Comparison of ENCODE assay signal across 8 mouse cellular contexts in genomic region chr10:60002673-60003212, GRCm38 (mm10). TPM values are rescaled to one million over a fixed set of nuclear protein-coding genes. Genes with fewer than 3 reads are reported as not detected.
DNase-seq lines count a peak whose midpoint lies in the region; ATAC-seq and TF ChIP-seq lines count a peak whose summit lies in the region.

Ascc1 (plus strand) TSS chr10:60002805.
Anapc16 (minus strand) TSS chr10:60003135.

- peak within 1 kb of the TSS; percentile 75 for H3K4me3 ChIP-seq in hindbrain, embryonic 10.5 days
- peak within 1 kb of the TSS; percentile 67 for H3K4me3 ChIP-seq in lung, postnatal 0 days (ENCODE audit: low read depth, low read length)

- no peak for TF ChIP-seq EP300 in lung, postnatal 0 days (IDR thresholded peaks at IDR 0.05)

- peak; percentile 99 for DNase-seq in MN1 (ENCODE audit: low spot score)
- DNase-seq in cerebellum, adult 9-10 months, result peak; percentile 97
- peak; percentile 98 for DNase-seq in hindbrain, embryonic 10.5 days (ENCODE audit: low spot score)
- peak; percentile 97 for DNase-seq in layer of hippocampus, adult 9-11 months
- DNase-seq in lung, postnatal 0 days (ENCODE audit: low spot score), result peak; percentile 98
- peak; percentile 94 for DNase-seq in ovary, postnatal 14 days (ENCODE audit: low spot score)
- DNase-seq in thymus, postnatal 14 days, result peak; percentile 99

- H3K4me2 ChIP-seq in lung, postnatal 0 days (replicated peaks; ENCODE audit: low read depth, low read length), result peak within 1 kb of the TSS; percentile 72

- TF ChIP-seq CTCF in lung, postnatal 0 days (IDR thresholded peaks at IDR 0.05), result peak; percentile 22; the same call in 1 of the 2 replicates

- peak within 1 kb of the TSS; percentile 98 for H3K27ac ChIP-seq in hindbrain, embryonic 10.5 days
- H3K27ac ChIP-seq in lung, postnatal 0 days (ENCODE audit: low read length), result peak within 1 kb of the TSS; percentile 98

- peak; percentile 94 for ATAC-seq in frontal cortex, adult (ENCODE audit: low TSS enrichment)
- ATAC-seq in lung, postnatal 0 days, result peak; percentile 98

- WGBS in hindbrain, embryonic 10.5 days, result under 1% methylated on average over 51 of the region's 51 CpGs
- WGBS in lung, postnatal 0 days, result 1% methylated on average over 50 of the region's 51 CpGs

- no peaks in the 10 kb centered on the region for H3K27me3 ChIP-seq in hindbrain, embryonic 10.5 days (ENCODE audit: insufficient read depth, poor library complexity, severe bottlenecking)
- H3K27me3 ChIP-seq in lung, postnatal 0 days (replicated peaks; ENCODE audit: insufficient read depth, low read length), result no peaks in the 10 kb centered on the region

- no peaks in the 10 kb centered on the region for H3K9me3 ChIP-seq in hindbrain, embryonic 10.5 days
- no peaks in the 10 kb centered on the region for H3K9me3 ChIP-seq in lung, postnatal 0 days (ENCODE audit: low read length)

- H3K4me1 ChIP-seq in hindbrain, embryonic 10.5 days (replicated peaks), result peaks cover 21% of the 10 kb centered on the region
- H3K4me1 ChIP-seq in lung, postnatal 0 days (ENCODE audit: insufficient read depth, low read depth, low read length), result peaks cover 17% of the 10 kb centered on the region; the same call in 1 of the 2 replicates

- H3K9ac ChIP-seq in lung, postnatal 0 days (replicated peaks; ENCODE audit: low read depth), result peak within 1 kb of the TSS; percentile 64

- H3K36me3 ChIP-seq in hindbrain, embryonic 10.5 days, result peaks cover 32% of the 10 kb centered on the region
- no peaks in the 10 kb centered on the region for H3K36me3 ChIP-seq in lung, postnatal 0 days (ENCODE audit: insufficient read depth, low read length)

RNA-seq across cellular contexts. Expression of gene Ascc1, which starts in this region (rescaled TPM):
- 35.8 and 37.0 TPM in 2 replicates for polyA plus RNA-seq in hindbrain, embryonic 10.5 days (2016; fragmentation: Nextera tagmentation; extraction: Ambion mirVana)
- 47.2 and 50.0 TPM in 2 replicates for polyA plus RNA-seq in lung, postnatal 0 days (2015; fragmentation: Nextera tagmentation; extraction: Ambion mirVana)

RNA-seq across cellular contexts. Expression of gene Anapc16, which starts in this region (rescaled TPM):
- 111 and 114 TPM in 2 replicates for polyA plus RNA-seq in hindbrain, embryonic 10.5 days (2016; fragmentation: Nextera tagmentation; extraction: Ambion mirVana)
- polyA plus RNA-seq in lung, postnatal 0 days (2015; fragmentation: Nextera tagmentation; extraction: Ambion mirVana), result 105 and 117 TPM in 2 replicates

Comparison
In these comparisons a context has a peak if more than half of its experiments do, and no peak if none do; other contexts are left out.
1. Peak in every context shown above with its lines: DNase-seq, ATAC-seq, H3K4me3 ChIP-seq and H3K27ac ChIP-seq.